Mouse (Mus musculus): ENCODE measurements around the gene Rad23b. TPM values are rescaled to one million over a fixed set of nuclear protein-coding genes. Genes with fewer than 3 reads are reported as not detected.

The Rad23b gene
- total and polyA plus RNA-seq, 3 experiments, result 200 to 270 TPM; not detected in 1

- H3K79me2 ChIP-seq (ENCODE audit: control insufficient read depth, insufficient read depth, low read length, poor library complexity), result no peaks in the 10 kb centered on the region
- peaks cover 0 to 6% of the 10 kb centered on the region in 2 experiments; a peak in 2 of 4 replicates for H3K36me3 ChIP-seq (ENCODE audit: control insufficient read depth in 1 of 2, insufficient read depth in 2 of 2, low read length in 2 of 2)
Measured at GRCm38 (mm10) chr4:55335030-55335770, 14.6 kb upstream of the Rad23b start.

GRCm38 (mm10) chr4:55338905-55339304 lies 10.9 kb upstream of the Rad23b start:
- Histone ChIP-seq H3K9ac (ENCODE audit: control insufficient read depth, low read depth, low read length, poor library complexity, severe bottlenecking) (no peak overlapping the region), H3K9me3 (replicated peaks; ENCODE audit: insufficient read depth, low read length) (no peaks in the 10 kb centered on the region), H3K79me2 (ENCODE audit: control insufficient read depth, insufficient read depth, low read length, poor library complexity) (no peaks in the 10 kb centered on the region), H3K27ac (ENCODE audit: control insufficient read depth, low read depth, low read length) (no peak overlapping the region), H3K4me3 (ENCODE audit: control insufficient read depth in 1 of 2, insufficient read depth in 1 of 2, low read depth in 2 of 2, low read length in 2 of 2) (no peak overlapping the region), H3K4me1 (ENCODE audit: control insufficient read depth in 1 of 2, insufficient read depth in 2 of 2, low read length in 2 of 2) (peaks cover 14 to 22% of the 10 kb centered on the region in 2 experiments), H3K27me3 (ENCODE audit: control insufficient read depth in 1 of 2, insufficient read depth in 2 of 2, low read length in 2 of 2) (no peaks in the 10 kb centered on the region), H3K36me3 (ENCODE audit: control insufficient read depth in 1 of 2, insufficient read depth in 2 of 2, low read length in 2 of 2) (peaks cover 0 to 23% of the 10 kb centered on the region in 2 experiments; a peak in 2 of 4 replicates)
- peak; percentile 43 for TF ChIP-seq GATA1 (IDR thresholded peaks at IDR 0.05; ENCODE audit: low read depth, low read length)
- TF ChIP-seq HCFC1 (IDR thresholded peaks at IDR 0.05; ENCODE audit: low read depth, low read length), result no peak
- peak; percentile 35 to 39; a peak in 1 of 4 replicates for TF ChIP-seq EP300 (IDR thresholded peaks at IDR 0.05; ENCODE audit: low read depth in 1 of 2, low read length in 2 of 2)
- TF ChIP-seq SIN3A (IDR thresholded peaks at IDR 0.05; ENCODE audit: low read length), result no peak
- no peak for TF ChIP-seq MAZ (IDR thresholded peaks at IDR 0.05; ENCODE audit: low read depth, low read length)
- peak; percentile 25; the same call in 1 of the 2 replicates for TF ChIP-seq TCF12 (IDR thresholded peaks at IDR 0.05; ENCODE audit: low read depth, low read length)
- DNase-seq (ENCODE audit: low read depth, low spot score), result no peak

More at GRCm38 (mm10) chr4:55335030-55335770, 14.6 kb upstream of the Rad23b start:
- H3K27me3 ChIP-seq (ENCODE audit: control insufficient read depth in 1 of 2, insufficient read depth in 2 of 2, low read length in 2 of 2), result no peaks in the 10 kb centered on the region
- peak; percentile 51; the same call in 1 of the 2 replicates for TF ChIP-seq ETS1 (IDR thresholded peaks at IDR 0.05; ENCODE audit: low read depth, low read length)
- TF ChIP-seq CHD1 (IDR thresholded peaks at IDR 0.05; ENCODE audit: low read depth, low read length), result no peak
- TF ChIP-seq MAX (IDR thresholded peaks at IDR 0.05; ENCODE audit: low read length), result 0 out of 2 replicates have a peak, but pooled peaks have one; percentile 28
- TF ChIP-seq ZNF384 (IDR thresholded peaks at IDR 0.05; ENCODE audit: low read depth, low read length), result peak; percentile 92
- TF ChIP-seq EP300 (IDR thresholded peaks at IDR 0.05; ENCODE audit: low read depth in 1 of 2, low read length in 2 of 2), result peak; percentile 52 to 61
- 0 out of 2 replicates have a peak, but pooled peaks have one; percentile 13 for TF ChIP-seq TCF12 (IDR thresholded peaks at IDR 0.05; ENCODE audit: low read depth, low read length)
- peak overlapping the region in 1 of 2 experiments; percentile 41; a peak in 2 of 4 replicates for H3K4me3 ChIP-seq (ENCODE audit: control insufficient read depth in 1 of 2, insufficient read depth in 1 of 2, low read depth in 2 of 2, low read length in 2 of 2)
- H3K9ac ChIP-seq (ENCODE audit: control insufficient read depth, low read depth, low read length, poor library complexity, severe bottlenecking), result no peak overlapping the region
- DNase-seq (ENCODE audit: low read depth, low spot score), result peak; percentile 64
- no peaks in the 10 kb centered on the region for H3K9me3 ChIP-seq (replicated peaks; ENCODE audit: insufficient read depth, low read length)
- H3K27ac ChIP-seq (ENCODE audit: control insufficient read depth, low read depth, low read length), result no peak overlapping the region; the same call in 1 of the 2 replicates
- H3K4me1 ChIP-seq (ENCODE audit: control insufficient read depth in 1 of 2, insufficient read depth in 2 of 2, low read length in 2 of 2), result peaks cover 7% of the 10 kb centered on the region in 2 experiments

DNA sequence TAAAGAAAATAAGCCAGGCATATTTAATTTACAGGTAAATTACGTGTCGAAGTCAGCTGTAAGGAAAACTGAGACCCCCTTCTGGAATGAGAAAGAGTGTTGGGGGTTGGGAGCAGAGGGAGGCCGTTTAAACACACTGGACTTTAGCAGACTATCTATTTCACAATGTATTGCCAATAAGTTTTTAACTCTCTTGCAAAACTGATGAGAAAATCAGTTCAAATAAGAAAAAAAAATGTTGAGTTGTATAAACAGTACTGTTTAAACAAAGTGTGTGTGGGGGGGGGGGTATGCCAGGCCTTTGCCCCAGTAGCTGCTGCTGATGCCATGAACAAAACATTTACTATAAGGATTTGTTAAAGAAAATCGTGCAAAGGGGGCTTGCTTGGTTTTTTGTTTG lies 10.5 kb upstream of the Rad23b start:
- TF ChIP-seq TAL1 (IDR thresholded peaks at IDR 0.05; ENCODE audit: low read length) (no peak), MYC (IDR thresholded peaks at IDR 0.05; ENCODE audit: low read depth, low read length) (no peak), NRF1 (IDR thresholded peaks at IDR 0.05; ENCODE audit: insufficient read depth, low read depth, low read length, poor library complexity, severe bottlenecking) (no peak), MXI1 (IDR thresholded peaks at IDR 0.05; ENCODE audit: low read depth, low read length) (no peak), KAT2A (conservative IDR thresholded peaks at IDR 0.05; ENCODE audit: low read depth, low read length) (no peak), ZNF384 (IDR thresholded peaks at IDR 0.05; ENCODE audit: low read depth, low read length) (no peak), RAD21 (IDR thresholded peaks at IDR 0.05; ENCODE audit: low read depth, low read length) (no peak), CHD2 (IDR thresholded peaks at IDR 0.05; ENCODE audit: low read length) (no peak), TCF12 (IDR thresholded peaks at IDR 0.05; ENCODE audit: low read depth, low read length) (no peak)
- no peak overlapping the region for H3K4me3 ChIP-seq (ENCODE audit: control insufficient read depth in 1 of 2, insufficient read depth in 1 of 2, low read depth in 2 of 2, low read length in 2 of 2)
- H3K4me1 ChIP-seq (ENCODE audit: control insufficient read depth in 1 of 2, insufficient read depth in 2 of 2, low read length in 2 of 2), result peaks cover 14 to 23% of the 10 kb centered on the region in 2 experiments
- H3K79me2 ChIP-seq (ENCODE audit: control insufficient read depth, insufficient read depth, low read length, poor library complexity), result no peaks in the 10 kb centered on the region
- no peak overlapping the region for H3K27ac ChIP-seq (ENCODE audit: control insufficient read depth, low read depth, low read length)
- peaks cover 0 to 23% of the 10 kb centered on the region in 2 experiments; a peak in 2 of 4 replicates for H3K36me3 ChIP-seq (ENCODE audit: control insufficient read depth in 1 of 2, insufficient read depth in 2 of 2, low read length in 2 of 2)
- no peak for DNase-seq (ENCODE audit: low read depth, low spot score)
- no peaks in the 10 kb centered on the region for H3K27me3 ChIP-seq (ENCODE audit: control insufficient read depth in 1 of 2, insufficient read depth in 2 of 2, low read length in 2 of 2)
- H3K9me3 ChIP-seq (replicated peaks; ENCODE audit: insufficient read depth, low read length), result no peaks in the 10 kb centered on the region
- H3K9ac ChIP-seq (ENCODE audit: control insufficient read depth, low read depth, low read length, poor library complexity, severe bottlenecking), result no peak overlapping the region

Measured in MEL (cell line).